In the genomic region with DNA sequence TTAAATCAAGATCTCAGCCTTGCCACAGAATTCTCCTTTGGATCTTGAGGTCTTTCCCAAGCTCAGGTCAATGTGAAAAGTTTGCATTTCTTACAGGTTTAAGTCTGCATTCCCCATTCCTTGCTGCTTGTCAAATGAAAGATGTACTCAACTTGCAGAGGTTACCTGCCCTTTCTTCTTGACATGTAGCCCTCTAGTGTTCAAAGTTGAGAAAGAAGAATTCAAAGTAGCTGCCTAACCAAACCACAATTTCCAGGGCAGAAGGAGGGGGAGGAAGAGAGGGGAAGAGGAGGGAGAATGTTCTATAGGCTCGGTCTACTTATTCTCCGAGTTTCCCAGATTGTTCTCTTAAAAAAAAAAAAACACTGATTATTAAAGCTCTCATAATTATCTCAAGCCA, we compare ENCODE assay signal across 16 mouse cellular contexts. TPM values are rescaled to one million over a fixed set of nuclear protein-coding genes. Genes with fewer than 3 reads are reported as not detected.
DNase-seq lines count a peak whose midpoint lies in the region; ATAC-seq and TF ChIP-seq lines count a peak whose summit lies in the region.
"Had no signal": no experiment of that assay in that cellular context is flagged by ENCODE, and none has a peak within 500 bp of the region (broad histone marks: within the 10 kb centered on the region; RNA-seq: fewer than 3 reads in every experiment).

No protein-coding gene starts in this region.

- no peak overlapping the region for H3K4me2 ChIP-seq in midbrain, postnatal 0 days (ENCODE audit: low read depth, low read length, poor library complexity, severe bottlenecking)
- H3K4me2 ChIP-seq: hindbrain, embryonic 14.5 days had no signal

- no peaks in the 10 kb centered on the region for H3K9me3 ChIP-seq in midbrain, postnatal 0 days (ENCODE audit: low read length)
- no peaks in the 10 kb centered on the region for H3K9me3 ChIP-seq in midbrain, embryonic 10.5 days (replicated peaks)
- H3K9me3 ChIP-seq: forebrain, embryonic 10.5 days had no signal

- no peak overlapping the region for H3K27ac ChIP-seq in gastrocnemius, adult 2 months
- H3K27ac ChIP-seq in midbrain, postnatal 0 days (ENCODE audit: low read depth, low read length) = no peak overlapping the region
- H3K27ac ChIP-seq in midbrain, embryonic 10.5 days (replicated peaks) = no peak overlapping the region
- H3K27ac ChIP-seq: forebrain, embryonic 10.5 days; hindbrain, embryonic 14.5 days had no signal

- no peak for ATAC-seq in midbrain, postnatal 0 days (ENCODE audit: low FRiP score)
- ATAC-seq: midbrain, embryonic 16.5 days had no signal

- intact Hi-C loops in gastrocnemius, adult 2 months (cut with DNase I) = no loop called here
- intact Hi-C loops in gastrocnemius, postnatal 36 days (cut with DNase I) = no loop called here

- no peaks in the 10 kb centered on the region for H3K27me3 ChIP-seq in midbrain, postnatal 0 days (ENCODE audit: insufficient read depth, low read length)
- no peaks in the 10 kb centered on the region for H3K27me3 ChIP-seq in midbrain, embryonic 10.5 days (ENCODE audit: low read depth, poor library complexity, severe bottlenecking)

- no peak overlapping the region for H3K4me3 ChIP-seq in gastrocnemius, adult 2 months
- no peak overlapping the region for H3K4me3 ChIP-seq in midbrain, postnatal 0 days (ENCODE audit: low read depth, low read length)
- H3K4me3 ChIP-seq in midbrain, embryonic 10.5 days = no peak overlapping the region
- H3K4me3 ChIP-seq: forebrain, embryonic 10.5 days had no signal

- H3K36me3 ChIP-seq in midbrain, postnatal 0 days (ENCODE audit: insufficient read depth, low read length) = no peaks in the 10 kb centered on the region
- no peaks in the 10 kb centered on the region for H3K36me3 ChIP-seq in midbrain, embryonic 10.5 days
- H3K36me3 ChIP-seq: forebrain, embryonic 10.5 days had no signal

- peak; percentile 3; the same call in 1 of the 2 replicates for TF ChIP-seq CTCF in gastrocnemius, adult 2 months (IDR thresholded peaks at IDR 0.05)
- peak; percentile 71 for TF ChIP-seq CTCF in midbrain, postnatal 0 days (IDR thresholded peaks at IDR 0.05)

- no peak overlapping the region for H3K9ac ChIP-seq in midbrain, postnatal 0 days (replicated peaks; ENCODE audit: low read length, poor library complexity, severe bottlenecking)
- H3K9ac ChIP-seq: hindbrain, embryonic 14.5 days had no signal

- DNase-seq in gastrocnemius, adult 2 months = no peak
- no peak for DNase-seq in gastrocnemius, postnatal 36 days
- peak; percentile 23 for DNase-seq in midbrain, postnatal 0 days (ENCODE audit: low spot score)
- no peak for DNase-seq in midbrain, embryonic 10.5 days (ENCODE audit: low spot score)
- DNase-seq in embryo, embryonic 11 days = peak; percentile 47
- no peak for DNase-seq in spleen, adult 12 weeks (ENCODE audit: low spot score)
- no peak for DNase-seq in adrenal gland, postnatal 10 days
- DNase-seq in adrenal gland, adult 8-10 months = no peak
- DNase-seq: adrenal gland, postnatal 36 days; kidney, postnatal 4 days; lung, adult 2 months; thymus, postnatal 4 days had no signal

- no peaks in the 10 kb centered on the region for H3K4me1 ChIP-seq in midbrain, postnatal 0 days (ENCODE audit: insufficient read depth, low read length)
- peaks cover 8% of the 10 kb centered on the region; the same call in 1 of the 2 replicates for H3K4me1 ChIP-seq in midbrain, embryonic 10.5 days

- WGBS in midbrain, postnatal 0 days = 55% methylated on average over 2 of the region's 2 CpGs
- WGBS in midbrain, embryonic 10.5 days = 65% methylated on average over 2 of the region's 2 CpGs

RNA-seq across cellular contexts. Expression of a gene that starts 45.5 kb away (rescaled TPM):
- total RNA-seq in gastrocnemius, adult 2 months (2021) = not detected
- total RNA-seq in gastrocnemius, postnatal 36 days (2021) = not detected
- 79.9 and 87.9 TPM in 2 replicates for total RNA-seq in midbrain, postnatal 0 days (2014; rRNA removed)
- polyA plus RNA-seq in midbrain, postnatal 0 days (2015; fragmentation: Nextera tagmentation; extraction: Ambion mirVana) = 180 and 199 TPM in 2 replicates
- polyA plus RNA-seq in midbrain, embryonic 10.5 days (2016; fragmentation: Nextera tagmentation; extraction: Ambion mirVana) = 9.8 and 10.7 TPM in 2 replicates
- under 1 TPM in 1 of 2 experiments, not detected in 1; 0.78 TPM for total RNA-seq in adrenal gland, postnatal 10 days (2021)
- not detected for total RNA-seq in adrenal gland, adult 8-10 months (2022)
- total RNA-seq: granulocyte monocyte progenitor cell, adult 5-6 weeks had no signal
- polyA plus RNA-seq: lung, adult 2 months had no signal

Comparison
In these comparisons a context has a peak if more than half of its experiments do, and no peak if none do; other contexts are left out.
1. DNase-seq: peak in midbrain, postnatal 0 days (single experiment) and embryo, embryonic 11 days (single experiment); none in gastrocnemius, adult 2 months (single experiment), gastrocnemius, postnatal 36 days (0 of 2), midbrain, embryonic 10.5 days (single experiment), spleen, adult 12 weeks (single experiment), adrenal gland, postnatal 10 days (single experiment) and adrenal gland, adult 8-10 months (single experiment).
2. RNA of a gene that starts 45.5 kb away (total RNA-seq): 79.9 to 87.9 TPM in midbrain, postnatal 0 days; 0.78 TPM in adrenal gland, postnatal 10 days, not detected in adrenal gland, adult 8-10 months, not detected in gastrocnemius, adult 2 months and not detected in gastrocnemius, postnatal 36 days; every median in the first group is over 10 times any median in the second.